Mouse (Mus musculus): ENCODE results near the gene Ift88. TPM values are rescaled to one million over a fixed set of nuclear protein-coding genes. Genes with fewer than 3 reads are reported as not detected.

Gene Ift88
- total and polyA plus RNA-seq, 3 experiments: 6.7 to 12.3 (median 8.1) TPM

DNA sequence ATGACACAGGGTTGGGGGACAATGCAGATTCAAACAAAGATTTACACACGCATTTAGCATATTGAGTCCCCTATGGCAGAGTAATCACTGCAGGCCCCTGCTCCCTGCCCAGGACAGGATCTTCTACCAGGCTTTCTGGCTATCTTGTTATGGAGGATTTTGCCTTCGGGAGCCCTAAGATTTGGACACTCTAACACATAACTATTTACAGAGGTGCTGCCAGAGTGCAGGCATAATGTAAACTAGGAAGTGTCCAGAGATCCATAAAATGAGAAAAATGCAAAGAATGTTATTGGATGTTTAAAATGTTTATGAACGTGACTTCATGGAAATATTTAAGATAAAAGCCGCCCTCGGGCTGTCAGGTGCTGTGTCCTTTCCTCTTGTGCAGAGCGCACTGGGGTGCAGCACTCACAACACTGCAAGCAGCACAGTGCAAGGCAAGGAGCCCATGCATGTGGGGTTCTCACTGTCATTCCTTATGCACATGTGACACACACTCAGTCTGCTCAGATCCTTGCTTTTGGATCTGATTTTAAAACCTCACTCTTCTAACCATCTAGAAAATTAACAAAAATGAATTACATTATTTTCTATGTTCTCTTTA lies 91.4 kb downstream of the Ift88 start:
- dilution Hi-C loops (cut with MboI; ENCODE audit: extremely low pct_ligation_motif_present, extremely low pct_unique_long_range_greater_than_20kb, low sequenced_read_pairs) (no loop called here), in situ Hi-C loops (cut with MboI; ENCODE audit: low pct_ligation_motif_present, low pct_unique_long_range_greater_than_20kb, low sequenced_read_pairs) (no loop called here)
- no peak overlapping the region for H3K4me3 ChIP-seq (replicated peaks in 1 of 3; ENCODE audit: low read depth in 2 of 3, low read length in 2 of 3, poor library complexity in 1 of 3)
- peaks cover 0 to 2% of the 10 kb centered on the region in 2 experiments for H3K36me3 ChIP-seq (replicated peaks in 1 of 2; ENCODE audit: control insufficient read depth in 1 of 2, insufficient read depth in 1 of 2, low read length in 1 of 2)
- no peak for DNase-seq (ENCODE audit: extremely low read depth)
- TF ChIP-seq UBTF (IDR thresholded peaks at IDR 0.05; ENCODE audit: low read depth, low read length) (no peak), USF1 (IDR thresholded peaks at IDR 0.05; ENCODE audit: low read depth, low read length) (no peak), ELF1 (IDR thresholded peaks at IDR 0.05; ENCODE audit: low read depth, low read length) (no peak), CTCF (conservative IDR thresholded peaks at IDR 0.05 in 1 of 2, IDR thresholded peaks at IDR 0.05 in 1 of 2; ENCODE audit: low read depth in 2 of 2, low read length in 2 of 2) (no peak), MAX (IDR thresholded peaks at IDR 0.05; ENCODE audit: low read length) (no peak), JUND (conservative IDR thresholded peaks at IDR 0.05; ENCODE audit: low read depth, low read length) (no peak), GABPA (IDR thresholded peaks at IDR 0.05; ENCODE audit: insufficient replicate concordance, low read depth, low read length) (no peak), MYC (IDR thresholded peaks at IDR 0.05; ENCODE audit: low read depth, low read length) (no peak), MAFK (IDR thresholded peaks at IDR 0.05; ENCODE audit: insufficient replicate concordance, low read length) (no peak), CHD2 (IDR thresholded peaks at IDR 0.05; ENCODE audit: low read length) (no peak), CHD1 (IDR thresholded peaks at IDR 0.05; ENCODE audit: low read depth, low read length) (no peak), SIN3A (IDR thresholded peaks at IDR 0.05; ENCODE audit: low read length) (no peak)
- H3K27ac ChIP-seq (ENCODE audit: insufficient read depth, low read depth): no peak overlapping the region
- no peaks in the 10 kb centered on the region for H3K4me1 ChIP-seq (ENCODE audit: control insufficient read depth in 1 of 2, insufficient read depth in 2 of 2)
- H3K4me2 ChIP-seq (ENCODE audit: insufficient read depth, low read depth, poor library complexity, severe bottlenecking): no peak overlapping the region
- H3K9me3 ChIP-seq (replicated peaks; ENCODE audit: low read length): no peaks in the 10 kb centered on the region
- no peaks in the 10 kb centered on the region for H3K27me3 ChIP-seq (replicated peaks)
- no peak overlapping the region for H3K9ac ChIP-seq (ENCODE audit: insufficient read depth, low read depth)
- no peaks in the 10 kb centered on the region for H3K79me2 ChIP-seq (replicated peaks; ENCODE audit: control insufficient read depth, extremely low read depth, insufficient read depth, poor library complexity, severe bottlenecking)

DNA sequence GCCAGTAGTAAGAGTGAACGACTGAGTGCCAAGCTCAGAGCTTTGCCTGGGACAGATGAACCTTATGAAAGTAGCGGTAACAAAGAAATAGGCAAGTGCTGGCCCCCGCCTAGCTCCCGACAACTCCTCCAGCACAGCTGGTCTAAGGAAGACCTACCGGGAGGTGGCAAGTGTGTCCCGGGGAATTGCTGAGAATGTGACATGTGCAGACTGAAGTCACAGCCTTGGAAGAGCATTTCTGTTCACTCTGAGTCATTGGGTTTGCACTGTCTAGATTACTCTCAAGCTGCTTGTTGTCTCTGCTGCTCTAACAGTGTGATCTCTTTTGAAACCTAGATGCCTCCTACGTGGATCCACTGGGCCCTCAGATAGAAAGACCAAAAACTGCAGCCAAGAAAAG lies 93.1 kb downstream of the Ift88 start:
- H3K27ac ChIP-seq (ENCODE audit: insufficient read depth, low read depth): no peak overlapping the region
- no peaks in the 10 kb centered on the region for H3K36me3 ChIP-seq (replicated peaks in 1 of 2; ENCODE audit: control insufficient read depth in 1 of 2, insufficient read depth in 1 of 2, low read length in 1 of 2)
- DNase-seq (ENCODE audit: extremely low read depth): no peak
- TF ChIP-seq NRF1 (IDR thresholded peaks at IDR 0.05; ENCODE audit: low read depth, low read length) (no peak), MAZ (IDR thresholded peaks at IDR 0.05; ENCODE audit: low read depth, low read length) (no peak), TCF12 (IDR thresholded peaks at IDR 0.05; ENCODE audit: low read depth, low read length) (no peak), NELFE (IDR thresholded peaks at IDR 0.05; ENCODE audit: low read depth, low read length) (no peak), BHLHE40 (IDR thresholded peaks at IDR 0.05; ENCODE audit: low read depth, low read length) (no peak), MYC (IDR thresholded peaks at IDR 0.05; ENCODE audit: low read depth, low read length) (no peak), JUN (IDR thresholded peaks at IDR 0.05; ENCODE audit: insufficient read depth, low read depth, low read length) (no peak), JUND (conservative IDR thresholded peaks at IDR 0.05; ENCODE audit: low read depth, low read length) (no peak), MXI1 (IDR thresholded peaks at IDR 0.05; ENCODE audit: low read depth, low read length) (no peak), CHD2 (IDR thresholded peaks at IDR 0.05; ENCODE audit: low read length) (no peak), E2F4 (IDR thresholded peaks at IDR 0.05; ENCODE audit: insufficient replicate concordance, low read depth, low read length) (no peak), ETS1 (conservative IDR thresholded peaks at IDR 0.05; ENCODE audit: low read depth, low read length) (no peak), TBP (conservative IDR thresholded peaks at IDR 0.05; ENCODE audit: low read depth, low read length) (no peak), ZKSCAN1 (IDR thresholded peaks at IDR 0.05; ENCODE audit: borderline replicate concordance, low read depth, low read length) (no peak), IRF4 (IDR thresholded peaks at IDR 0.05; ENCODE audit: low read depth, low read length) (no peak), USF2 (conservative IDR thresholded peaks at IDR 0.05; ENCODE audit: low read depth, low read length) (no peak)
- H3K4me1 ChIP-seq (ENCODE audit: control insufficient read depth in 1 of 2, insufficient read depth in 2 of 2): no peaks in the 10 kb centered on the region
- dilution Hi-C loops (cut with MboI; ENCODE audit: extremely low pct_ligation_motif_present, extremely low pct_unique_long_range_greater_than_20kb, low sequenced_read_pairs) (no loop called here), in situ Hi-C loops (cut with MboI; ENCODE audit: low pct_ligation_motif_present, low pct_unique_long_range_greater_than_20kb, low sequenced_read_pairs) (no loop called here)
- H3K4me3 ChIP-seq (replicated peaks in 1 of 3; ENCODE audit: low read depth in 2 of 3, low read length in 2 of 3, poor library complexity in 1 of 3): no peak overlapping the region
- H3K27me3 ChIP-seq (replicated peaks): no peaks in the 10 kb centered on the region
- no peak overlapping the region for H3K4me2 ChIP-seq (ENCODE audit: insufficient read depth, low read depth, poor library complexity, severe bottlenecking)
- H3K9ac ChIP-seq (ENCODE audit: insufficient read depth, low read depth): no peak overlapping the region
- H3K79me2 ChIP-seq (replicated peaks; ENCODE audit: control insufficient read depth, extremely low read depth, insufficient read depth, poor library complexity, severe bottlenecking): no peaks in the 10 kb centered on the region
- no peaks in the 10 kb centered on the region for H3K9me3 ChIP-seq (replicated peaks; ENCODE audit: low read length)
